Mouse (Mus musculus): Measurements from ENCODE around the gene Pmepa1. TPM values are rescaled to one million over a fixed set of nuclear protein-coding genes. Genes with fewer than 3 reads are reported as not detected.

Pmepa1 gene
- 10 to 100 TPM; 53.5 to 57.3 TPM for total RNA-seq (2021)

- DNase-seq: peak; percentile 94
Measured at GRCm38 (mm10) chr2:173276409-173276808, at the start of gene Pmepa1. TSS of gene Pmepa1 (minus strand) at chr2:173276533.

DNA sequence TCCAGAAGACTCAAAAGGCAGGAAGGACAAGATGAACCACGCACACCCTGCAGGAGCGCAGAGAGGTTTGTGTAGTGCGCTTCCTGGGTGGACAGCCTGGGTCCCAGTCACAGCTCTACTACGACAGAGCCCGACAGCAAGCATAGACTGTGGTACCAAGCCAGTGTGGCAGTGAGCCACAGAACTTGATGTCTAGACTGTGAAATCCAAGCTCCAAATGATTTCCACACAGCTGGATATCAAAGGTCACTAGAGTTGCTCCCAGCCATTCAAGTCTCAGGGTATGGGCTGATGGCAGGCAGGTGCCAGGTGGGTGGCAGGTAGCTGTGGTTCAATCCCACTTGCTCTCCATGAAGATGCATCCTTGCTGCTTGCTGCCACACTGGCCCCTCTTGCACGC, 45.4 kb upstream of the Pmepa1 start:
- no peak for DNase-seq

DNA sequence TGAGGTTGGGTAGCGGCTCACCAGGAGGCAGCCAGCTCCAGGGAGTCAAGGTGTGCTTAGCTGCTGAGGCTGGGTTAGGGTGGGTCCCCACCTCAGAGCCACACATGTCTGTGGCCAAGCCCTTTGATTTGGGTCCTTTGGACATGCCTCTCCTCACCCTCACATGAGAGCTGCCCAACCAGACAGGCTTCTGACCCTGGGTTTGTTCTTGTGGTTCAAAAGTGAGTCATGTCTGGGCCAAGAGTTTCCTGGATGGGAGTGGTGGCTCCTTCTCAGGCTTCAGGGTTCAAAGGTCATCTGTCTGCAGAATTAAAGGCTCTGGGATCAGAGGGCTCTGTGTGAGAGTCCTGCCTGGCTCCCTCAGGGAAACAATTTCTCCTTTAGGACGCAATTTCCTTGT, 44.9 kb upstream of the Pmepa1 start:
- no peak for DNase-seq

DNA sequence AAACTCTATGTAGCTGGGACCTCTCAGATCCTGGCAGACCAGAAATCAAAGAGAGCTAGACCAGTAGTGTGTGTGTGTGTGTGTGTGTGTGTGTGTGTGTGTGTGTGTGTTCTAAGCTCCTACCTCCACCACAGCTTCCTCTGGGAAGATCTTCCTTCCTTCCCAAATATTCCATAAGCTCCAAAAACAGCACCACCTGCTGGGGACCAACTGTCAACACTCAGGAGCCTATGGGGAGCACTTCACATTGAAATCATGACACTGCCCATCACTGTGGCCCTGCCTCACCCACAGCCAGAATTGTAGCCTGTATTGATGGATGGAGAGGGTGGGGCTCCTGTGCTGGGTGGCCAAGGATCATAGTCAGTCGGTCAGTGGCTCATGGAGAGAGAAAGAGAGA, 38.0 kb upstream of the Pmepa1 start:
- DNase-seq: no peak

- no peak for DNase-seq
Measured at GRCm38 (mm10) chr2:173308486-173308885, 32.2 kb upstream of the Pmepa1 start.

GRCm38 (mm10) chr2:173307984-173308383, 31.7 kb upstream of the Pmepa1 start:
- DNase-seq: no peak

- DNase-seq: peak; percentile 68
Measured at GRCm38 (mm10) chr2:173307561-173307960, 31.2 kb upstream of the Pmepa1 start.

GRCm38 (mm10) chr2:173306734-173307525, 30.6 kb upstream of the Pmepa1 start:
- peak; percentile 91 for DNase-seq

GRCm38 (mm10) chr2:173305011-173305410, 28.7 kb upstream of the Pmepa1 start:
- no peak for DNase-seq

- peak; percentile 59 for DNase-seq
Measured at GRCm38 (mm10) chr2:173300663-173301630, 24.6 kb upstream of the Pmepa1 start.

DNA sequence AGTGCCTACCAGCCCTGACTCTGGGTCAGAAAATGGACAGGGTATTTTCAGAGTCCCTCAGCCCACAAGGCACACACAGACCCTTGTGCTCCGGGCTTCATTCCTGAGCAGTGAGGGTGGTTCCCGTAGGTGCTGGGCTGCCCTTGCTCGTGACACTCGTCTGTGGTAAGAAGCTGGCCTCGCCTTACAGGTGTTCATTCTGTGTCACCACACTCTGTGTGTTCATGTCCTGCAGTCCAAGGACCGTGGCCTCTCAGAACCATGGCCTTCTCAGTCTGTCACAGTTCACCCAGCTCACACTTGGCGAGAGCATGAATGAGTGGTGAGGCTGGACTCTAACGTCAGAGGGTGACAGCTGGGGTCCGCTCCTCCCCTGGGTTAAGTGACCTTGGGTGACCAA, 20.1 kb upstream of the Pmepa1 start:
- no peak for DNase-seq

DNA sequence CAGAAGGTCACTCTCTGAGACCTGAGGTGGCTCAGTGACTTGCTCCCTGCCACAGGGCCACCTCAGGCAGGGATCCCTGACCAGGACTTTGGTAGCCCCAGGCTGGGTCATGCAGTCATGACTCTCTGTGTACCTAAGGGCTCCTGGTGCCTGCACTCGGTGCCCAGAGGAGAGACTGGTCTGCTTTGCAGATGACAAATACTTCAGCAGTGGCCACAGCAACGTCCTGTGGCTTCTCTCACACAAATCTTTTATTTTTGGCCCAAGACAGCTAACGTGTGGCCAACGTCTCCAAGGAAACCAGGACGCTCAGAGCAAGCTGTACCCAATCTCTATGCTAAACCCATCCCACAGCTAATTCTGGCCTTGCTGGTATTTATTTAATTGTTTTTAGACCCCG, 16.7 kb upstream of the Pmepa1 start:
- no peak for DNase-seq

DNA sequence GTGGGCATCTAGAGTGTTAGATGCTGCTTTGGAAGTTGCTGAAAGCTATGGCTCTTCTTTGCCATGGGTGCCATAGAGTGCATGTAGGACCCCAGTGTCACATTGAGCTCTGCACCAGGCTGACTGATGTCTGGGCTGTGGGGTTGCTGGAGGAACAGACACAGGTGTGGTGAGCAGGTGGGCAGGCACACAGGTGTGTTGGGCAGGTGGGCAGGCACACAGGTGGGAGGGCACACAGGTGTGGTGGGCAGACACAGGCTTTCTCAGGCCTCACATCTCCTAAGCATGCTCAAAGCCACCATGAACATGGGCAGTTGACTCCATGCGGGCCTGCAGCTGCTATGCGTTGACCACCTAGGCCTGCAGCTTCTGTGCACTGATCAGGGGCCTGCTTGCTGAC, 16.2 kb upstream of the Pmepa1 start:
- no peak for DNase-seq

GRCm38 (mm10) chr2:173290981-173291380, 14.6 kb upstream of the Pmepa1 start:
- DNase-seq: no peak

DNA sequence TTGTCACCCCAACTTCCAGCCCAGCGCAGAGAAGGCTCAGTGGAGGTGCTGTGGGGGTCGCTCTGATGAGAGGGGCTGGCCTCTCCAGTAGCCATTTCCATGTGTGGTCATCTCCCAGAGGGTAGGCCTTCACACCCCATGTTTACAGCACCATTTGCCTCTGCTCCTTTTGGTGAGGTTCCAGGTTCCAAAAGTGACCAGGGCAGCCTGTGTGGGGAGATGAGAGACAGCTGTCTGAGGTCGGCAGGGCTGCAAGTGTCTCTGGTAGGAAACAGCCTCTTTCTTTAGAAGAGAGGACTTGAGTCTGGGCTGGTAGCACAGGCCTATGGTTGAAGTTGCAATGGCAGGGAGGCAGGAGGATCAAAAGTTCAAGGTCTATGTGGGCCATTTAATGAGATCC, 13.6 kb upstream of the Pmepa1 start:
- DNase-seq: no peak

DNA sequence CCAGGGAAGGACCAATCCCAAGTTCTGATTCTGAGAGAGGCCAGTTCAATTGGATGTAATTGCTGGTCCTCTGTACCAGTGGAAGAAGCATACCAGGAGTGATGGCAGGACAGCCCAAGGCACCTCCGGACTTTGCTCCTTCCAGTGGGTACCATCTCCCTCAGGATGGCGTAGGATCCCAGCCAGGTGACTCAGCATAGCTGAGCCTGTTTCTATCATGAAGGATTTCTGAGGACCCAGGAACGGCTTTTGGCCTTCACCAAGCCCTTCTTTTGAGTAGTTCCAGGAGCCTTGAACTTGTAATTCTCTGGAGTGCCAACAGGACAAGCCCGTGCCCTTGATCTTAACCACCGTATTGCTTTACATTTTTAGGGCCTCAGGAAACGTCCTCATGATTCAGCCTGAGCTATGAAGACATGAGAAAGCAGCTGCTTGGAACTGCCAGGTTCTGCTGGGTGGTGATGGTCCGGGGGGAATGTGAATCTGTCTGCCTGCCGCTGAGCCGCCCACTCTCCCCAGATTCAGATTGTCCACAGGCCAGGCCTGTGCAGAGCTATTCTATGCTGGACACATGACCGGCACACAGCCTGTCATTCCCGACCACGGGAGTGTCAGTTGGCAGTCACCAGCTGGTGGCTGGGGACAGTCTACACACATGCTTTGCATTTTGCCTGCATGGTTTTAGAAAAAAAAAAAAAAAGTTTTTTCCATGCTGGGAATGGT, 9.6 kb upstream of the Pmepa1 start:
- DNase-seq: no peak

GRCm38 (mm10) chr2:173284771-173285170, 8.4 kb upstream of the Pmepa1 start:
- DNase-seq: no peak

- no peak for DNase-seq
Measured at GRCm38 (mm10) chr2:173282191-173282590, 5.9 kb upstream of the Pmepa1 start.

- DNase-seq: peak; percentile 61
Measured at GRCm38 (mm10) chr2:173281021-173281937, 4.9 kb upstream of the Pmepa1 start.

- DNase-seq: no peak
Measured at GRCm38 (mm10) chr2:173278846-173279580, 2.7 kb upstream of the Pmepa1 start.

GRCm38 (mm10) chr2:173276859-173277258, 526 bp upstream of the Pmepa1 start:
- DNase-seq: peak; percentile 64

Data from heart, postnatal 4 days (tissue).